Mouse (Mus musculus) CH12.LX (cell line): ENCODE measurements around the gene Tarbp1. TPM values are rescaled to one million over a fixed set of nuclear protein-coding genes. Genes with fewer than 3 reads are reported as not detected.

ENCODE experiments used
- DNase-seq: peaks from one replicate; pipeline ENCODE4 v3.0.0-alpha.2; 2013; ENCODE audit errors: extremely low read depth
- H3K27ac ChIP-seq: 2 replicates; pipeline ENCODE4 v1.5.1; 2012; ENCODE audit warnings: low read depth, mild to moderate bottlenecking, control low read depth, moderate library complexity; ENCODE audit not compliant: insufficient read depth
- H3K27me3 ChIP-seq: replicated peaks from 2 replicates; pipeline ENCODE3; 2012; ENCODE audit warnings: inconsistent platforms
- H3K36me3 ChIP-seq, 2 experiments: replicated peaks in 1 of 2; 2 replicates each; pipeline versions ENCODE3 to v1.6.1; 2012; ENCODE audit warnings: inconsistent platforms in 1 of 2, low read length in 1 of 2, mild to moderate bottlenecking in 1 of 2, mixed read lengths in 1 of 2, moderate library complexity in 1 of 2; ENCODE audit not compliant: control insufficient read depth in 1 of 2, insufficient read depth in 1 of 2
- H3K4me1 ChIP-seq, 2 experiments: 2 replicates each; pipeline ENCODE4 v1.6.1; 2012; ENCODE audit warnings: inconsistent platforms in 1 of 2, moderate library complexity in 1 of 2; ENCODE audit not compliant: insufficient read depth in 2 of 2, control insufficient read depth in 1 of 2
- H3K4me2 ChIP-seq: 2 replicates; pipeline ENCODE4 v1.6.1; 2012; ENCODE audit warnings: low read depth, mild to moderate bottlenecking, control low read depth; ENCODE audit not compliant: poor library complexity, insufficient read depth, severe bottlenecking
- H3K4me3 ChIP-seq, 3 experiments: fragments of 150-350 bp in 1 of 3; sonication (generic) in 1 of 3; replicated peaks in 1 of 3; 2 replicates each; pipeline versions ENCODE3 to v1.5.1; 2011 to 2012; ENCODE audit warnings: low read depth in 2 of 3, low read length in 2 of 3, mild to moderate bottlenecking in 2 of 3, moderate library complexity in 2 of 3, control low read depth in 1 of 3, improper control_type of control experiment in 1 of 3, inconsistent platforms in 1 of 3, mixed read lengths in 1 of 3; ENCODE audit not compliant: poor library complexity in 1 of 3
- H3K79me2 ChIP-seq: replicated peaks from 2 replicates; pipeline ENCODE4 v1.6.1; 2012; ENCODE audit warnings: mild to moderate bottlenecking, moderate library complexity; ENCODE audit not compliant: control insufficient read depth, poor library complexity, insufficient read depth, severe bottlenecking; ENCODE audit errors: extremely low read depth
- H3K9ac ChIP-seq: 2 replicates; pipeline ENCODE4 v1.6.1; 2012; ENCODE audit warnings: low read depth, mild to moderate bottlenecking, control low read depth, moderate library complexity; ENCODE audit not compliant: insufficient read depth
- H3K9me3 ChIP-seq: replicated peaks from 2 replicates; pipeline ENCODE3; 2012; ENCODE audit warnings: low read length, inconsistent platforms, mixed read lengths
- CHD2 ChIP-seq: IDR thresholded peaks from 2 replicates; pipeline ENCODE4 v1.6.1; 2011; ENCODE audit warnings: low read length, improper control_type of control experiment
- ELF1 ChIP-seq: IDR thresholded peaks from 2 replicates; pipeline ENCODE4 v1.6.1; 2014; ENCODE audit warnings: low read depth, mild to moderate bottlenecking, inconsistent platforms, low read length, improper control_type of control experiment
- GABPA ChIP-seq: IDR thresholded peaks from 2 replicates; pipeline ENCODE4 v1.6.1; 2012; ENCODE audit warnings: low read depth, low read length, improper control_type of control experiment, inconsistent platforms; ENCODE audit not compliant: insufficient replicate concordance
- HCFC1 ChIP-seq: IDR thresholded peaks from 2 replicates; pipeline ENCODE4 v1.6.1; 2012; ENCODE audit warnings: low read depth, mild to moderate bottlenecking, inconsistent platforms, low read length, improper control_type of control experiment
- IRF4 ChIP-seq: IDR thresholded peaks from 2 replicates; pipeline ENCODE4 v1.6.1; 2014; ENCODE audit warnings: low read depth, mild to moderate bottlenecking, inconsistent platforms, low read length, improper control_type of control experiment
- JUN ChIP-seq: IDR thresholded peaks from 2 replicates; pipeline ENCODE4 v1.6.1; 2011; ENCODE audit warnings: low read depth, mild to moderate bottlenecking, low read length, improper control_type of control experiment, moderate library complexity; ENCODE audit not compliant: insufficient read depth
- KAT2A ChIP-seq: IDR thresholded peaks from 2 replicates; pipeline ENCODE4 v1.6.1; 2012; ENCODE audit warnings: low read length, improper control_type of control experiment, inconsistent platforms; ENCODE audit not compliant: insufficient replicate concordance
- MEF2A ChIP-seq: IDR thresholded peaks from 2 replicates; pipeline ENCODE4 v1.6.1; 2014; ENCODE audit warnings: low read depth, mild to moderate bottlenecking, inconsistent platforms, low read length, improper control_type of control experiment, borderline replicate concordance
- MXI1 ChIP-seq: IDR thresholded peaks from 2 replicates; pipeline ENCODE4 v1.6.1; 2011; ENCODE audit warnings: mild to moderate bottlenecking, low read depth, low read length, improper control_type of control experiment
- NELFE ChIP-seq: IDR thresholded peaks from 2 replicates; pipeline ENCODE4 v1.6.1; 2011; ENCODE audit warnings: low read depth, low read length, improper control_type of control experiment
- PAX5 ChIP-seq: IDR thresholded peaks from 2 replicates; pipeline ENCODE4 v1.6.1; 2012; ENCODE audit warnings: low read length, inconsistent platforms, mixed read lengths
- POLR2A ChIP-seq: IDR thresholded peaks from 2 replicates; pipeline ENCODE4 v1.6.1; 2011; ENCODE audit warnings: low read depth, mild to moderate bottlenecking, improper control_type of control experiment, low read length
- TBP ChIP-seq: conservative IDR thresholded peaks from 2 replicates; pipeline ENCODE4 v1.6.1; 2011; ENCODE audit warnings: low read depth, low read length, improper control_type of control experiment
- TCF12 ChIP-seq: IDR thresholded peaks from 2 replicates; pipeline ENCODE4 v1.6.1; 2014; ENCODE audit warnings: low read depth, mild to moderate bottlenecking, inconsistent platforms, low read length, improper control_type of control experiment
- USF2 ChIP-seq: conservative IDR thresholded peaks from 2 replicates; pipeline ENCODE4 v1.6.1; 2011; ENCODE audit warnings: low read depth, low read length, improper control_type of control experiment
- ZC3H11A ChIP-seq: IDR thresholded peaks from 2 replicates; pipeline ENCODE4 v1.6.1; 2012; ENCODE audit warnings: low read depth, mild to moderate bottlenecking, inconsistent platforms, low read length, improper control_type of control experiment
- ZKSCAN1 ChIP-seq: IDR thresholded peaks from 2 replicates; pipeline ENCODE4 v1.6.1; 2012; ENCODE audit warnings: low read depth, inconsistent platforms, low read length, improper control_type of control experiment, borderline replicate concordance
- ZMIZ1 ChIP-seq: IDR thresholded peaks from 2 replicates; pipeline ENCODE4 v1.6.1; 2012; ENCODE audit warnings: low read depth, mild to moderate bottlenecking, inconsistent platforms, low read length, improper control_type of control experiment
- dilution Hi-C: fragments of 300-500 bp; cut with MboI; formaldehyde crosslinking; loops from 2 replicates; pipeline ENCODE4 v1.14.3; 2020; ENCODE audit warnings: low sequenced_read_pairs; ENCODE audit not compliant: extremely low pct_unique_long_range_greater_than_20kb, extremely low pct_ligation_motif_present
- in situ Hi-C: fragments of 300-500 bp; cut with MboI; formaldehyde crosslinking; loops from 3 replicates; pipeline ENCODE4 v1.14.3; 2019; ENCODE audit warnings: low sequenced_read_pairs, low pct_ligation_motif_present, low pct_unique_long_range_greater_than_20kb, mixed read lengths
- polyA plus RNA-seq: library from polyadenylated mRNA; unstranded; fragments of >175 nt; gene quantifications from 2 replicates; pipeline ENCODE4 v1.2.1, GENCODE M21; 2012; ENCODE audit warnings: low read depth; ENCODE audit not compliant: insufficient read length
- total RNA-seq, 2 experiments: library from RNA; depleted of rRNA; stranded (reverse); fragments of 300-350 nt in 1 of 2; fragments of >200 nt in 1 of 2; gene quantifications; 2 replicates each; pipeline ENCODE4 v1.2.3; 2012 to 2014

Tarbp1 gene
- total and polyA plus RNA-seq, 3 experiments = 10.3 to 10.7 (median 10.4) TPM

DNA sequence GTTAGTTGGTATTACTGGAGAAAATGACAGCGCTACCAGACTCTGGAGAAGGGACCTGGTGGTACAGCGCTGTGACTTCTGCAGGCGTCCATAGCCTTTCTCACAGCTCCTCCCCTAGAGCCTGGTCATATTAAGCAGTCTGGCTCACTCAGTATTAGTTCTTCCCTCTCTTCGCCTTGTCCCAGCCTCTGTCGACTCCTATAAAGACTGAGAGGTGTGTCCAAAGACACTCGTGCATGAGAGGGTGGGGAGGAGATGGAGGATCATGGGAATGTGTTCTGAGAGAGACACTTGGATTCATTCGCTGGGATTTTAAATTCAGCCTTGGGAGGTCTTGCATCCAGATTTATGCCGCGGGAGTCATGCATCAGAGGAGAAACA is 52.0 kb downstream of the Tarbp1 start:
- Histone ChIP-seq H3K4me1 (peaks cover 12 to 29% of the 10 kb centered on the region in 2 experiments), H3K4me2 (peak overlapping the region; percentile 69; the same call in 1 of the 2 replicates), H3K9ac (peak overlapping the region; percentile 77), H3K4me3 (peak overlapping the region; percentile 72 to 100 (median 94)), H3K36me3 (peaks cover 19 to 44% of the 10 kb centered on the region in 2 experiments), H3K9me3 (no peaks in the 10 kb centered on the region), H3K27me3 (no peaks in the 10 kb centered on the region)
- dilution Hi-C loops (no loop called here), in situ Hi-C loops (no loop called here)
- no peak for DNase-seq
- TF ChIP-seq KAT2A (no peak), JUN (no peak), NELFE (no peak), ZMIZ1 (no peak), IRF4 (no peak), MEF2A (no peak), GABPA (no peak)
- TF ChIP-seq, all 38 proteins: peak for 0
- Histone ChIP-seq H3K27ac (no peak overlapping the region), H3K79me2 (peaks cover 11% of the 10 kb centered on the region)

DNA sequence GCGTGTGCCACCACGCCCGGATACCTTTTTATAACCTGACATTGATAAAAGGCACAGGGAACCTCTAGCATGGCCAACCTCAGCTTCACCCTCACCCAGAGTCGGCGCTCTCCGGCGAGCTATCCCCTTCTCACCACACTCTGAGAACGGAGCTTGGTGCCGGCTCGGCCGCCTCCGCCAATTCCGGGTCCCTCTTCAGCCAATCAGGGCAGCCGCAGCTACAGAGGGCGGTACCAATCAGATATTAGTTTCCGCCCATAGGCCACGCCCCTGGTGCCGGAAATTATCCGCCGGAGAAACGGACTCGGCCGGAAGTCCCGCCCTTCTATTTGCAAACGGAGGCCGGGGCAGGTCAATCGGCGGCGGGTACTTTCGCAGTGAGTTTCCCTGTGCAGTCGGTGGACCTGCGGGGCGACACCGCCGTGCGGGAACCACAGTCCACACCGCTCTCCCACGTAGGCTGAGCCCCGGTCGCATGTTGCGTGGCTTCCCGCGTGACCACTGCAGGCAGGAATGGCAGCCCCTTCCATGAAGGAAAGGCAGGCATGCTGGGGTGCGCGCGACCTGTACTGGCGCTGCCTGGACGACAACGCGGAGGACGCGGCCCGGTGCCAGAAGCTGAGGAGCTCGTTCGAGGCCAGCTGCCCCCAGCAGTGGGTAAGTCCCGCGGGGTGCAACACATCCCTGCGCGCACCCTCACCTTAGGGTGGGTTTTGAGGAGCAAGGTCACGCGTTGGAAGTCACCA is 52.5 kb downstream of the Tarbp1 start, which contains the start of gene Coa6:
Gene Coa6 (plus strand): TSS at position 342 of the 746 bp plus-strand sequence.
- dilution Hi-C loops = no loop called here
- peak within 1 kb of the TSS; percentile 77 for H3K9ac ChIP-seq
- in situ Hi-C loops = no loop called here
- H3K79me2 ChIP-seq = peaks cover 11% of the 10 kb centered on the region
- peak within 1 kb of the TSS; percentile 72 to 100 (median 94) for H3K4me3 ChIP-seq
- no peaks in the 10 kb centered on the region for H3K9me3 ChIP-seq
- DNase-seq = peak; percentile 97
- H3K36me3 ChIP-seq = peaks cover 14 to 39% of the 10 kb centered on the region in 2 experiments
- H3K27me3 ChIP-seq = no peaks in the 10 kb centered on the region
- H3K4me2 ChIP-seq = peak within 1 kb of the TSS; percentile 86
- H3K27ac ChIP-seq = peak within 1 kb of the TSS; percentile 41
- TF ChIP-seq CHD2 (no peak), ZC3H11A (no peak), HCFC1 (peak; percentile 89), TBP (peak; percentile 63; the same call in 1 of the 2 replicates), POLR2A (peak; percentile 86), USF2 (no peak), ELF1 (peak; percentile 97), KAT2A (peak; percentile 73; the same call in 1 of the 2 replicates), IRF4 (0 out of 2 replicates have a peak, but pooled peaks have one; percentile 9), TCF12 (peak; percentile 76), ZKSCAN1 (no peak), PAX5 (no peak), MXI1 (peak; percentile 41; the same call in 1 of the 2 replicates), NELFE (peak; percentile 69), ZMIZ1 (peak; percentile 71)
- peaks cover 12 to 29% of the 10 kb centered on the region in 2 experiments for H3K4me1 ChIP-seq
